Mouse (Mus musculus) liver, embryonic 13.5 days (tissue): Measurements from ENCODE around the gene Ppp1ca. TPM values are rescaled to one million over a fixed set of nuclear protein-coding genes. Genes with fewer than 3 reads are reported as not detected.
A peak's percentile ranks its signal among the peaks of the same experiment; 100 is the strongest.

ENCODE experiments used
- ATAC-seq: fragments of 200-750 bp; cut with Nextera tagmentation; 2 replicates; pipeline ENCODE4 v1.8.0; 2017; ENCODE audit warnings: low read depth, mild to moderate bottlenecking, moderate number of reproducible peaks, moderate library complexity
- DNase-seq: peaks from one replicate; pipeline ENCODE4 v3.0.0; 2022
- H3K27ac ChIP-seq: fragments of 300-500 bp; sonication (generic); 2 replicates; pipeline ENCODE4 v1.5.1; 2015; ENCODE audit warnings: moderate library complexity, mild to moderate bottlenecking, inconsistent platforms
- H3K27me3 ChIP-seq: fragments of 300-500 bp; sonication (generic); 2 replicates; pipeline ENCODE4 v1.6.1; 2015; ENCODE audit warnings: mild to moderate bottlenecking, inconsistent platforms
- H3K36me3 ChIP-seq: fragments of 300-500 bp; sonication (generic); 2 replicates; pipeline ENCODE4 v1.6.1; 2015; ENCODE audit warnings: mild to moderate bottlenecking, inconsistent platforms
- H3K4me1 ChIP-seq: fragments of 300-500 bp; sonication (generic); replicated peaks from 2 replicates; pipeline ENCODE4 v1.6.1; 2015; ENCODE audit warnings: inconsistent platforms
- H3K4me2 ChIP-seq: fragments of 300-500 bp; sonication (generic); 2 replicates; pipeline ENCODE4 v1.6.1; 2015; ENCODE audit warnings: inconsistent platforms, mild to moderate bottlenecking, moderate library complexity
- H3K4me3 ChIP-seq: fragments of 300-500 bp; sonication (generic); replicated peaks from 2 replicates; pipeline ENCODE4 v1.5.1; 2015; ENCODE audit warnings: mild to moderate bottlenecking, inconsistent platforms
- H3K9ac ChIP-seq: fragments of 300-500 bp; sonication (generic); 2 replicates; pipeline ENCODE4 v1.6.1; 2015; ENCODE audit warnings: mild to moderate bottlenecking, inconsistent platforms
- H3K9me3 ChIP-seq: fragments of 300-500 bp; sonication (generic); replicated peaks from 2 replicates; pipeline ENCODE4 v1.6.1; 2016; ENCODE audit warnings: inconsistent platforms
- WGBS: fragments of 180-500 bp; shearing (Covaris S2); methylation state at CpG from one replicate; pipeline ENCODE4 v1.1.7; 2015; ENCODE audit not compliant: insufficient replicate concordance; 5-methylcytosine and 5-hydroxymethylcytosine counted together
- polyA plus RNA-seq: library from polyadenylated mRNA; unstranded; fragments of >200 nt; fragmentation: Nextera tagmentation; extraction: Ambion mirVana; gene quantifications from 2 replicates; pipeline ENCODE4 v1.2.1, GENCODE M21; 2015

The Ppp1ca gene
- polyA plus RNA-seq, 1 experiment from 2014 or later, result 517 TPM

GRCm38 (mm10) chr19:4215451-4215840 lies 23.6 kb downstream of the Ppp1ca start:
- ATAC-seq, result no peak
- Histone ChIP-seq H3K4me3 (peak overlapping the region; percentile 61), H3K4me1 (peaks cover 60% of the 10 kb centered on the region), H3K9me3 (no peaks in the 10 kb centered on the region), H3K36me3 (no peaks in the 10 kb centered on the region), H3K4me2 (peak overlapping the region; percentile 74), H3K27me3 (peaks cover 100% of the 10 kb centered on the region), H3K9ac (peak overlapping the region; percentile 67), H3K27ac (no peak overlapping the region)
- DNase-seq, result no peak
- 3% methylated on average over 20 of the region's 21 CpGs for WGBS

GRCm38 (mm10) chr19:4216041-4216685 lies 24.3 kb downstream of the Ppp1ca start:
- no peak overlapping the region for H3K27ac ChIP-seq
- H3K4me3 ChIP-seq, result no peak overlapping the region
- DNase-seq (no peak), ATAC-seq (no peak)
- H3K9ac ChIP-seq, result no peak overlapping the region
- 11% methylated on average over 14 of the region's 14 CpGs for WGBS
- H3K4me1 ChIP-seq, result peaks cover 67% of the 10 kb centered on the region
- peak overlapping the region; percentile 1; the same call in 1 of the 2 replicates for H3K4me2 ChIP-seq
- no peaks in the 10 kb centered on the region for H3K9me3 ChIP-seq
- peaks cover 99% of the 10 kb centered on the region for H3K27me3 ChIP-seq
- no peaks in the 10 kb centered on the region for H3K36me3 ChIP-seq

- Histone ChIP-seq H3K4me2 (no peak overlapping the region), H3K27ac (no peak overlapping the region), H3K27me3 (peaks cover 97% of the 10 kb centered on the region), H3K36me3 (no peaks in the 10 kb centered on the region), H3K9ac (no peak overlapping the region), H3K4me1 (peaks cover 76% of the 10 kb centered on the region), H3K9me3 (no peaks in the 10 kb centered on the region), H3K4me3 (no peak overlapping the region)
- 29% methylated on average over 5 of the region's 5 CpGs for WGBS
- DNase-seq (no peak), ATAC-seq (no peak)
These were observed 25.3 kb downstream of the Ppp1ca start for GRCm38 (mm10) chr19:4217140-4217539.

- WGBS, result 61% methylated on average over 3 of the region's 3 CpGs
- no peak overlapping the region for H3K4me2 ChIP-seq
- no peak overlapping the region for H3K9ac ChIP-seq
- peaks cover 83% of the 10 kb centered on the region for H3K4me1 ChIP-seq
- ATAC-seq (no peak), DNase-seq (no peak)
- H3K9me3 ChIP-seq, result no peaks in the 10 kb centered on the region
- H3K27ac ChIP-seq, result no peak overlapping the region
- no peaks in the 10 kb centered on the region for H3K36me3 ChIP-seq
- H3K27me3 ChIP-seq, result peaks cover 97% of the 10 kb centered on the region
- H3K4me3 ChIP-seq, result no peak overlapping the region
These were observed 26.0 kb downstream of the Ppp1ca start for GRCm38 (mm10) chr19:4217855-4218254.

- Histone ChIP-seq H3K4me2 (no peak overlapping the region), H3K27ac (no peak overlapping the region), H3K27me3 (peaks cover 95% of the 10 kb centered on the region), H3K4me1 (peaks cover 79% of the 10 kb centered on the region), H3K36me3 (no peaks in the 10 kb centered on the region), H3K9me3 (no peaks in the 10 kb centered on the region), H3K4me3 (no peak overlapping the region), H3K9ac (no peak overlapping the region)
- WGBS, result 83% methylated on average over 11 of the region's 11 CpGs
- ATAC-seq (no peak), DNase-seq (no peak)
These were observed 26.4 kb downstream of the Ppp1ca start for GRCm38 (mm10) chr19:4218293-4218692.

- no peak overlapping the region for H3K9ac ChIP-seq
- H3K9me3 ChIP-seq, result no peaks in the 10 kb centered on the region
- H3K4me1 ChIP-seq, result peaks cover 78% of the 10 kb centered on the region
- WGBS, result 19% methylated on average over 1 of the region's 1 CpGs
- H3K4me3 ChIP-seq, result no peak overlapping the region
- no peaks in the 10 kb centered on the region for H3K36me3 ChIP-seq
- H3K4me2 ChIP-seq, result no peak overlapping the region
- ATAC-seq (no peak), DNase-seq (no peak)
- no peak overlapping the region for H3K27ac ChIP-seq
- H3K27me3 ChIP-seq, result peaks cover 90% of the 10 kb centered on the region
These were observed 26.9 kb downstream of the Ppp1ca start for GRCm38 (mm10) chr19:4218784-4219183.

- no peaks in the 10 kb centered on the region for H3K9me3 ChIP-seq
- no peaks in the 10 kb centered on the region for H3K36me3 ChIP-seq
- no peak overlapping the region for H3K4me3 ChIP-seq
- H3K4me1 ChIP-seq, result peaks cover 66% of the 10 kb centered on the region
- peaks cover 84% of the 10 kb centered on the region for H3K27me3 ChIP-seq
- DNase-seq (no peak), ATAC-seq (no peak)
- no peak overlapping the region for H3K27ac ChIP-seq
- WGBS, result 77% methylated on average over 6 of the region's 6 CpGs
- H3K9ac ChIP-seq, result no peak overlapping the region
- H3K4me2 ChIP-seq, result no peak overlapping the region
These were observed 28.1 kb downstream of the Ppp1ca start for GRCm38 (mm10) chr19:4219943-4220342.

- H3K27ac ChIP-seq, result peak overlapping the region; percentile 45
These were observed 28.6 kb downstream of the Ppp1ca start for GRCm38 (mm10) chr19:4220416-4220815.

GRCm38 (mm10) chr19:4220957-4221743 lies 29.3 kb downstream of the Ppp1ca start:
- H3K4me2 ChIP-seq, result no peak overlapping the region
- H3K27me3 ChIP-seq, result peaks cover 74% of the 10 kb centered on the region
- H3K4me3 ChIP-seq, result no peak overlapping the region
- H3K9me3 ChIP-seq, result no peaks in the 10 kb centered on the region
- ATAC-seq (no peak), DNase-seq (no peak)
- no peaks in the 10 kb centered on the region for H3K36me3 ChIP-seq
- H3K27ac ChIP-seq, result peak overlapping the region; percentile 45
- H3K4me1 ChIP-seq, result peaks cover 60% of the 10 kb centered on the region
- no peak overlapping the region for H3K9ac ChIP-seq
- 30% methylated on average over 14 of the region's 14 CpGs for WGBS

More at GRCm38 (mm10) chr19:4220416-4220815, 28.6 kb downstream of the Ppp1ca start:
- no peak overlapping the region for H3K9ac ChIP-seq
- H3K4me3 ChIP-seq, result no peak overlapping the region
- WGBS, result 37% methylated on average over 4 of the region's 4 CpGs
- H3K9me3 ChIP-seq, result no peaks in the 10 kb centered on the region
- H3K4me1 ChIP-seq, result peaks cover 61% of the 10 kb centered on the region
- ATAC-seq (0 out of 2 replicates have a peak, but pooled peaks have one; percentile 14), DNase-seq (no peak)
- H3K4me2 ChIP-seq, result no peak overlapping the region
- H3K27me3 ChIP-seq, result peaks cover 81% of the 10 kb centered on the region
- no peaks in the 10 kb centered on the region for H3K36me3 ChIP-seq

GRCm38 (mm10) chr19:4222165-4222564 lies 30.3 kb downstream of the Ppp1ca start:
- DNase-seq, result no peak
- no peak overlapping the region for H3K4me2 ChIP-seq
- H3K27ac ChIP-seq, result no peak overlapping the region

GRCm38 (mm10) chr19:4226779-4227178 lies 34.9 kb downstream of the Ppp1ca start:
- no peak overlapping the region for H3K9ac ChIP-seq
- H3K4me3 ChIP-seq, result no peak overlapping the region
- ATAC-seq (no peak), DNase-seq (no peak)
- peaks cover 40% of the 10 kb centered on the region for H3K4me1 ChIP-seq
- H3K36me3 ChIP-seq, result no peaks in the 10 kb centered on the region
- H3K27me3 ChIP-seq, result peaks cover 43% of the 10 kb centered on the region
- no peak overlapping the region for H3K27ac ChIP-seq
- H3K9me3 ChIP-seq, result no peaks in the 10 kb centered on the region
- no peak overlapping the region for H3K4me2 ChIP-seq
- 78% methylated on average over 7 of the region's 7 CpGs for WGBS

More at GRCm38 (mm10) chr19:4222165-4222564, 30.3 kb downstream of the Ppp1ca start:
- whole genome bisulfite sequencing, result 53% methylated on average over 11 of the region's 11 CpGs
- no peak for ATAC-seq
- H3K9me3 ChIP-seq, result no peaks in the 10 kb centered on the region
- H3K9ac ChIP-seq, result no peak overlapping the region
- peaks cover 69% of the 10 kb centered on the region for H3K27me3 ChIP-seq
- H3K4me3 ChIP-seq, result no peak overlapping the region
- peaks cover 49% of the 10 kb centered on the region for H3K4me1 ChIP-seq
- H3K36me3 ChIP-seq, result no peaks in the 10 kb centered on the region
